In genomic region chr9:99838877-99839276, GRCm38 (mm10) we compare ENCODE assay signal across 30 mouse cellular contexts. TPM values are rescaled to one million over a fixed set of nuclear protein-coding genes. Genes with fewer than 3 reads are reported as not detected.
DNase-seq lines count a peak whose midpoint lies in the region; ATAC-seq and TF ChIP-seq lines count a peak whose summit lies in the region.
"Had no signal": no experiment of that assay in that cellular context is flagged by ENCODE, and none has a peak within 500 bp of the region (broad histone marks: within the 10 kb centered on the region; RNA-seq: fewer than 3 reads in every experiment).

No protein-coding gene starts in this region.

- H3K4me3 ChIP-seq in lung, embryonic 15.5 days, result no peak overlapping the region
- H3K4me3 ChIP-seq in lung, embryonic 16.5 days (ENCODE audit: low read length), result no peak overlapping the region
- H3K4me3 ChIP-seq in myocyte, result no peak overlapping the region
- H3K4me3 ChIP-seq in hindbrain, embryonic 16.5 days (ENCODE audit: low read length), result no peak overlapping the region
- H3K4me3 ChIP-seq: hindbrain, embryonic 15.5 days; intestine, embryonic 15.5 days; layer of hippocampus, adult 2 months; limb, embryonic 12.5 days; liver, embryonic 13.5 days; stomach, embryonic 15.5 days had no signal

- no peak overlapping the region for H3K27ac ChIP-seq in lung, embryonic 15.5 days
- no peak overlapping the region for H3K27ac ChIP-seq in lung, embryonic 16.5 days (ENCODE audit: low read length)
- no peak overlapping the region for H3K27ac ChIP-seq in hindbrain, embryonic 16.5 days (ENCODE audit: low read depth, low read length)
- H3K27ac ChIP-seq: hindbrain, embryonic 15.5 days; intestine, embryonic 15.5 days; layer of hippocampus, adult 2 months; limb, embryonic 12.5 days; liver, embryonic 13.5 days; macrophage; stomach, embryonic 15.5 days had no signal

- H3K9me3 ChIP-seq in lung, embryonic 15.5 days, result no peaks in the 10 kb centered on the region
- H3K9me3 ChIP-seq in lung, embryonic 16.5 days (ENCODE audit: control insufficient read depth, low read length), result no peaks in the 10 kb centered on the region
- no peaks in the 10 kb centered on the region for H3K9me3 ChIP-seq in hindbrain, embryonic 16.5 days (ENCODE audit: control insufficient read depth, low read length)
- H3K9me3 ChIP-seq: hindbrain, embryonic 15.5 days; intestine, embryonic 15.5 days; limb, embryonic 12.5 days; liver, embryonic 13.5 days; stomach, embryonic 15.5 days had no signal

- no peak overlapping the region for H3ac ChIP-seq in myocyte (ENCODE audit: control insufficient read depth, insufficient read length)

- peak; percentile 92; the same call in 1 of the 2 replicates for ATAC-seq in lung, embryonic 15.5 days (ENCODE audit: borderline replicate concordance, extremely low read depth, low FRiP score, low TSS enrichment)
- ATAC-seq in lung, embryonic 16.5 days (ENCODE audit: low read depth), result peak; percentile 91
- no peak for ATAC-seq in hindbrain, embryonic 16.5 days
- ATAC-seq: CD4-positive, CD25-positive, alpha-beta regulatory T cell, adult 4 months; forebrain, postnatal 0 days; intestine, embryonic 15.5 days; midbrain, embryonic 16.5 days; Patski had no signal

- no peaks in the 10 kb centered on the region for H3K36me3 ChIP-seq in lung, embryonic 15.5 days
- H3K36me3 ChIP-seq in lung, embryonic 16.5 days (ENCODE audit: control insufficient read depth, insufficient read depth, low read length), result no peaks in the 10 kb centered on the region
- no peaks in the 10 kb centered on the region for H3K36me3 ChIP-seq in myocyte (ENCODE audit: control insufficient read depth, insufficient read depth)
- H3K36me3 ChIP-seq in hindbrain, embryonic 16.5 days (ENCODE audit: control insufficient read depth, insufficient read depth, low read length), result no peaks in the 10 kb centered on the region
- H3K36me3 ChIP-seq: hindbrain, embryonic 15.5 days; intestine, embryonic 15.5 days; limb, embryonic 12.5 days; liver, embryonic 13.5 days; stomach, embryonic 15.5 days had no signal

- no peak overlapping the region for H3K9ac ChIP-seq in lung, embryonic 15.5 days
- no peak overlapping the region for H3K9ac ChIP-seq in lung, embryonic 16.5 days (ENCODE audit: low read length)
- H3K9ac ChIP-seq in hindbrain, embryonic 16.5 days (ENCODE audit: low read depth, low read length), result no peak overlapping the region
- H3K9ac ChIP-seq: forebrain, postnatal 0 days; hindbrain, embryonic 15.5 days; intestine, embryonic 15.5 days; limb, embryonic 12.5 days; liver, embryonic 13.5 days; stomach, embryonic 15.5 days had no signal

- no peaks in the 10 kb centered on the region for H3K79me2 ChIP-seq in myocyte (ENCODE audit: control insufficient read depth, insufficient read depth)

- DNase-seq in lung, postnatal 25 days (ENCODE audit: low spot score), result no peak
- peak; percentile 5 for DNase-seq in Muller cell, postnatal 12 days (ENCODE audit: inconsistent ontology term)
- DNase-seq in spleen, postnatal 4 days (ENCODE audit: low spot score in 2 of 2), result no peak
- DNase-seq: adrenal gland, postnatal 36 days; cerebellum, adult 11 months; cerebellum, adult 9-11 months; forebrain, postnatal 0 days; gastrocnemius, postnatal 25 days; heart, postnatal 4 days; kidney, adult 8-10 months; kidney, postnatal 25 days; layer of hippocampus, postnatal 36 days; liver, embryonic 13.5 days; right cerebral cortex, postnatal 25 days; spleen, adult 18-20 months; thymus, adult 2 months; thymus, postnatal 4 days had no signal

- 28% methylated on average over 7 of the region's 7 CpGs for WGBS in lung, embryonic 15.5 days
- 30% methylated on average over 7 of the region's 7 CpGs for WGBS in lung, embryonic 16.5 days
- 86% methylated on average over 7 of the region's 7 CpGs for WGBS in hindbrain, embryonic 16.5 days

- no peak overlapping the region for H3K4me2 ChIP-seq in lung, embryonic 15.5 days
- H3K4me2 ChIP-seq in lung, embryonic 16.5 days (ENCODE audit: low read depth, low read length), result no peak overlapping the region
- H3K4me2 ChIP-seq in myocyte (ENCODE audit: low read depth), result peak overlapping the region; percentile 15
- H3K4me2 ChIP-seq in hindbrain, embryonic 16.5 days (ENCODE audit: low read length), result no peak overlapping the region
- H3K4me2 ChIP-seq: hindbrain, embryonic 15.5 days; intestine, embryonic 15.5 days; limb, embryonic 12.5 days; liver, embryonic 13.5 days; stomach, embryonic 15.5 days had no signal

- H3K27me3 ChIP-seq in lung, embryonic 15.5 days, result no peaks in the 10 kb centered on the region
- no peaks in the 10 kb centered on the region for H3K27me3 ChIP-seq in lung, embryonic 16.5 days (ENCODE audit: control insufficient read depth, insufficient read depth, low read depth, low read length)
- no peaks in the 10 kb centered on the region for H3K27me3 ChIP-seq in myocyte (ENCODE audit: control insufficient read depth, insufficient read depth, insufficient read length)
- H3K27me3 ChIP-seq in hindbrain, embryonic 16.5 days (replicated peaks; ENCODE audit: control insufficient read depth, insufficient read depth, low read length), result no peaks in the 10 kb centered on the region
- H3K27me3 ChIP-seq: intestine, embryonic 15.5 days; limb, embryonic 12.5 days; liver, embryonic 13.5 days; stomach, embryonic 15.5 days had no signal

- 0 out of 2 replicates have a peak, but pooled peaks cover 5% of the 10 kb centered on the region for H3K4me1 ChIP-seq in lung, embryonic 15.5 days
- 0 out of 2 replicates have a peak, but pooled peaks cover 2% of the 10 kb centered on the region for H3K4me1 ChIP-seq in lung, embryonic 16.5 days (replicated peaks; ENCODE audit: control insufficient read depth, insufficient read depth, low read length)
- no peaks in the 10 kb centered on the region for H3K4me1 ChIP-seq in hindbrain, embryonic 16.5 days (ENCODE audit: control insufficient read depth, insufficient read depth, low read depth, low read length)
- H3K4me1 ChIP-seq: intestine, embryonic 15.5 days; limb, embryonic 12.5 days; liver, embryonic 13.5 days; stomach, embryonic 15.5 days had no signal

- TF ChIP-seq POLR2A in myocyte (IDR thresholded peaks at IDR 0.05; ENCODE audit: insufficient read length, low read depth), result no peak

TF ChIP-seq in myocyte, 11 proteins besides CTCF, POLR2A, EP300 and RAD21:
- TF ChIP-seq TCF3 (IDR thresholded peaks at IDR 0.05; ENCODE audit: insufficient read length, low read depth) (no peak), MYOG (IDR thresholded peaks at IDR 0.05; ENCODE audit: control insufficient read depth in 1 of 3, insufficient read depth in 1 of 3, insufficient read length in 2 of 3, low read depth in 2 of 3) (no peak), USF1 (IDR thresholded peaks at IDR 0.05; ENCODE audit: low read depth) (no peak), MAX (IDR thresholded peaks at IDR 0.05; ENCODE audit: low read depth) (no peak)

RNA-seq across cellular contexts. Expression of gene Sox14, which starts 37.1 kb away (rescaled TPM):
- not detected in 2 replicates for polyA plus RNA-seq in lung, embryonic 15.5 days (2015; fragmentation: Nextera tagmentation; extraction: Ambion mirVana)
- polyA plus RNA-seq in lung, embryonic 16.5 days (2015; fragmentation: Nextera tagmentation; extraction: Ambion mirVana), result not detected in 2 replicates
- not detected for polyA plus RNA-seq in myocyte (2012; fragmentation: generic; extraction: Trizol)
- polyA plus RNA-seq in hindbrain, embryonic 16.5 days (2015; fragmentation: Nextera tagmentation; extraction: Ambion mirVana), result 10.0 and 12.6 TPM in 2 replicates
- polyA plus RNA-seq: CD4-positive, CD25-positive, alpha-beta regulatory T cell, adult 4 months; intestine, embryonic 15.5 days; liver, embryonic 13.5 days; macrophage; Patski had no signal

Comparison
In these comparisons a context has a peak if more than half of its experiments do, and no peak if none do; other contexts are left out.
1. RNA of gene Sox14, which starts 37.1 kb away (polyA plus RNA-seq): 10.0 to 12.6 TPM in hindbrain, embryonic 16.5 days; not detected in lung, embryonic 15.5 days, not detected in lung, embryonic 16.5 days and not detected in myocyte (single experiment); every median in the first group is over 10 times any median in the second.